In the genomic region with DNA sequence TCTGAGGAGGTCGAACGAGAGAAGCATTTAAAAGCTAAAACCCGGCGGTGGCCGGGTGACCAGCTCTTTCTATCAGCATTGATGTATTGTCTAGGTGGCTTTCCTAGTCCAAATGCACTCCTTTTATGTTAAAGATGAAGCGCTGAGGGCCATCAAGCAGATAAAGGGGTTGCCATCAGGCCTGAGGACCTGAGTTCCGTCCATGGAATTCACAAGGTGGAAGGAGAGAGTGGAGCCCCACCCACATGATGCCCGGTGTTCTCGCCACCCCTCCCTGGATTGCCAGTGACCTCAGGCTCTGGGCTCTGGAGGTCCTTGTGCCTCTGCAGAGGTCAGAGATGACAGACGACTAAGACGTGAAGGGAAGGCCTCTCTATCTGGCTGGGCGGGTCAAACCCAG, we compare ENCODE assay signal across 25 mouse cellular contexts.
"Had no signal": no experiment of that assay in that cellular context is flagged by ENCODE, and none has a peak within 500 bp of the region (broad histone marks: within the 10 kb centered on the region; RNA-seq: fewer than 3 reads in every experiment).

No protein-coding gene starts in this region.

- H3K27ac ChIP-seq: heart, adult 2 months; heart, embryonic 13.5 days; heart, embryonic 15.5 days; hindbrain, embryonic 13.5 days; kidney, postnatal 0 days; limb, embryonic 13.5 days; limb, embryonic 15.5 days; liver, embryonic 12.5 days had no signal

- H3K9ac ChIP-seq: heart, embryonic 13.5 days; heart, embryonic 15.5 days; hindbrain, embryonic 13.5 days; hindbrain, embryonic 15.5 days; kidney, embryonic 15.5 days; limb, embryonic 13.5 days; limb, embryonic 15.5 days; liver, embryonic 12.5 days had no signal

- H3K4me3 ChIP-seq: heart, adult 2 months; heart, embryonic 13.5 days; heart, embryonic 15.5 days; hindbrain, embryonic 13.5 days; hindbrain, embryonic 15.5 days; kidney, embryonic 15.5 days; limb, embryonic 13.5 days; limb, embryonic 15.5 days; liver, embryonic 12.5 days had no signal

- DNase-seq: gastrocnemius, postnatal 14 days; gastrocnemius, postnatal 36 days; heart, adult 11 months; heart, adult 2 months; heart, postnatal 14 days; heart, postnatal 36 days; kidney, adult 18-20 months; kidney, adult 8-10 months; kidney, postnatal 14 days; kidney, postnatal 36 days; layer of hippocampus, adult 9-11 months; layer of hippocampus, postnatal 36 days; left cerebral cortex, postnatal 4 days had no signal

- H3K36me3 ChIP-seq: heart, embryonic 13.5 days; heart, embryonic 15.5 days; hindbrain, embryonic 13.5 days; hindbrain, embryonic 15.5 days; kidney, embryonic 15.5 days; limb, embryonic 13.5 days; limb, embryonic 15.5 days; liver, embryonic 12.5 days had no signal

- H3K27me3 ChIP-seq: hindbrain, embryonic 13.5 days; hindbrain, embryonic 15.5 days had no signal

- H3K4me2 ChIP-seq: heart, embryonic 11.5 days; heart, embryonic 13.5 days; heart, embryonic 15.5 days; hindbrain, embryonic 13.5 days; hindbrain, embryonic 15.5 days; kidney, embryonic 15.5 days; limb, embryonic 13.5 days; limb, embryonic 15.5 days; liver, embryonic 12.5 days had no signal

- H3K9me3 ChIP-seq: heart, embryonic 15.5 days; hindbrain, embryonic 13.5 days; limb, embryonic 15.5 days; liver, embryonic 12.5 days had no signal

- ATAC-seq: inflammation-experienced regulatory T-cells, adult 6 months; intestine, postnatal 0 days; liver, embryonic 12.5 days had no signal

- H3K4me1 ChIP-seq: heart, embryonic 15.5 days; liver, embryonic 12.5 days had no signal
